Mouse (Mus musculus): Measurements from ENCODE around the gene Stx4a.
A peak's percentile ranks its signal among the peaks of the same experiment; 100 is the strongest.
"Not testable (repeated sequence)": the region's sequence is repeated elsewhere in the genome, so short reads cannot be mapped to it uniquely, and the experiment has no call there.

Stx4a gene

GRCm38 (mm10) chr7:127824176-127824871, at the start of gene Stx4a, which contains the start of gene Stx1b:
Gene Stx4a, plus strand, starts transcription at chr7:127824294.
Gene Stx1b, minus strand, starts transcription at chr7:127824549.
- no peak for DNase-seq (ENCODE audit: low spot score in 2 of 2)

- not testable (repeated sequence) for DNase-seq (ENCODE audit: low spot score in 2 of 2)
These were observed 48.3 kb upstream of the Stx4a start for GRCm38 (mm10) chr7:127775837-127776236.

GRCm38 (mm10) chr7:127776426-127776825, 47.7 kb upstream of the Stx4a start, which contains the start of gene Setd1a:
Gene Setd1a, plus strand, starts transcription at chr7:127776670.
- peak; percentile 78 to 86 for DNase-seq (ENCODE audit: low spot score in 2 of 2)

- peak; percentile 91 to 97 for DNase-seq (ENCODE audit: low spot score in 2 of 2)
These were observed 47.1 kb upstream of the Stx4a start for GRCm38 (mm10) chr7:127776878-127777473.

- peak in 1 of 2 experiments; percentile 52 for DNase-seq (ENCODE audit: low spot score in 2 of 2)
These were observed 46.4 kb upstream of the Stx4a start for GRCm38 (mm10) chr7:127777474-127778266.

- DNase-seq (ENCODE audit: low spot score in 2 of 2) = no peak
These were observed 45.7 kb upstream of the Stx4a start for GRCm38 (mm10) chr7:127778350-127778749.

- DNase-seq (ENCODE audit: low spot score in 2 of 2) = no peak
These were observed 38.8 kb upstream of the Stx4a start, which contains the start of gene Gm49388 for GRCm38 (mm10) chr7:127785308-127785707. Gene Gm49388, plus strand, starts transcription at chr7:127785608.

- DNase-seq (ENCODE audit: low spot score in 2 of 2) = no peak
These were observed 26.8 kb upstream of the Stx4a start for GRCm38 (mm10) chr7:127797076-127797845.

- no peak for DNase-seq (ENCODE audit: low spot score in 2 of 2)
These were observed 25.5 kb upstream of the Stx4a start for GRCm38 (mm10) chr7:127798591-127798990.

GRCm38 (mm10) chr7:127799211-127799610, 24.9 kb upstream of the Stx4a start:
- DNase-seq (ENCODE audit: low spot score in 2 of 2) = no peak

- DNase-seq (ENCODE audit: low spot score in 2 of 2) = no peak
These were observed 24.4 kb upstream of the Stx4a start for GRCm38 (mm10) chr7:127799738-127800137.

GRCm38 (mm10) chr7:127800435-127801009, 23.6 kb upstream of the Stx4a start, which contains the start of gene Hsd3b7:
Gene Hsd3b7, plus strand, starts transcription at chr7:127800604.
- peak; percentile 90 to 91 for DNase-seq (ENCODE audit: low spot score in 2 of 2)

GRCm38 (mm10) chr7:127801010-127801621, 23.0 kb upstream of the Stx4a start:
- DNase-seq (ENCODE audit: low spot score in 2 of 2) = peak in 1 of 2 experiments; percentile 42

GRCm38 (mm10) chr7:127802313-127802712, 21.8 kb upstream of the Stx4a start:
- DNase-seq (ENCODE audit: low spot score in 2 of 2) = no peak

GRCm38 (mm10) chr7:127808821-127809220, 15.3 kb upstream of the Stx4a start:
- no peak for DNase-seq (ENCODE audit: low spot score in 2 of 2)

- DNase-seq (ENCODE audit: low spot score in 2 of 2) = no peak
These were observed 14.2 kb upstream of the Stx4a start for GRCm38 (mm10) chr7:127809846-127810245.

- no peak for DNase-seq (ENCODE audit: low spot score in 2 of 2)
These were observed 13.4 kb upstream of the Stx4a start for GRCm38 (mm10) chr7:127810650-127811049.

GRCm38 (mm10) chr7:127811240-127811639, 12.9 kb upstream of the Stx4a start:
- no peak for DNase-seq (ENCODE audit: low spot score in 2 of 2)

- DNase-seq (ENCODE audit: low spot score in 2 of 2) = no peak
These were observed 11.8 kb upstream of the Stx4a start for GRCm38 (mm10) chr7:127812292-127812691.

GRCm38 (mm10) chr7:127813821-127814220, 10.3 kb upstream of the Stx4a start:
- DNase-seq (ENCODE audit: low spot score in 2 of 2) = no peak

Data from urinary bladder, adult 18-20 months (tissue).